Mouse (Mus musculus): ENCODE results near the gene Brsk2. TPM values are rescaled to one million over a fixed set of nuclear protein-coding genes. Genes with fewer than 3 reads are reported as not detected.

The Brsk2 gene
- polyA plus RNA-seq, 1 experiment from 2014 or later, result 13.7 TPM

GRCm38 (mm10) chr7:141988314-141988806 lies 38.8 kb downstream of the Brsk2 start:
- Histone ChIP-seq H3K36me3 (ENCODE audit: control insufficient read depth, insufficient read depth, low read length) (peaks cover 6% of the 10 kb centered on the region), H3K9ac (ENCODE audit: low read length) (no peak overlapping the region), H3K9me3 (ENCODE audit: control insufficient read depth, low read length) (no peaks in the 10 kb centered on the region), H3K27ac (ENCODE audit: low read depth, low read length) (no peak overlapping the region), H3K27me3 (ENCODE audit: control insufficient read depth, insufficient read depth, low read length) (no peaks in the 10 kb centered on the region), H3K4me2 (ENCODE audit: low read depth) (no peak overlapping the region), H3K4me3 (ENCODE audit: low read depth, low read length) (no peak overlapping the region), H3K4me1 (ENCODE audit: control insufficient read depth, insufficient read depth, low read length) (no peaks in the 10 kb centered on the region)
- 91% methylated on average over 7 of the region's 7 CpGs for WGBS
- DNase-seq (ENCODE audit: low spot score) (no peak), ATAC-seq (ENCODE audit: insufficient read depth, low FRiP score, low TSS enrichment) (no peak)

DNA sequence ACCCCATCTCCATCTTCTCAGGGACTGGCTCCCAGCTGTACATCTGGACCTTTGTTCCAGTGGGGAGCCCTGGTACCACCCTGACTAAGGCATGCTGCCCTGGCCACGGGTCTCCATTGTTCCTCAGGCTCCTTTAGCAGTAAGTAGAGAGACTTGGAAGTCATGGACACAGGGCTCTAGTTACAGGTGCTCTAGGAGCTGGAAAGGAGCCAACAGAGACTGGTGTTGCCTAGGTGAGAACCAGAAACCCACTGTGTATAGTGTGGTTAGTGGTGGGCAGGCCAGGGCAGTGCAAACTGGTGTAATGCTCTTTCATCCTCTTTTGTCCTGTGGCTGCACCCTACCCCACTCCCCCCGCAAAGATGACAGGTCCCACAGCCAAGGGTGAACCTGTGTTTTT lies 41.6 kb downstream of the Brsk2 start:
- Histone ChIP-seq H3K27ac (ENCODE audit: low read depth, low read length) (no peak overlapping the region), H3K4me3 (ENCODE audit: low read depth, low read length) (no peak overlapping the region), H3K9ac (ENCODE audit: low read length) (no peak overlapping the region), H3K9me3 (ENCODE audit: control insufficient read depth, low read length) (no peaks in the 10 kb centered on the region), H3K27me3 (ENCODE audit: control insufficient read depth, insufficient read depth, low read length) (no peaks in the 10 kb centered on the region), H3K4me2 (ENCODE audit: low read depth) (no peak overlapping the region), H3K36me3 (ENCODE audit: control insufficient read depth, insufficient read depth, low read length) (peaks cover 9% of the 10 kb centered on the region), H3K4me1 (ENCODE audit: control insufficient read depth, insufficient read depth, low read length) (no peaks in the 10 kb centered on the region)
- DNase-seq (ENCODE audit: low spot score) (no peak), ATAC-seq (ENCODE audit: insufficient read depth, low FRiP score, low TSS enrichment) (no peak)
- 91% methylated on average over 2 of the region's 2 CpGs for WGBS

DNA sequence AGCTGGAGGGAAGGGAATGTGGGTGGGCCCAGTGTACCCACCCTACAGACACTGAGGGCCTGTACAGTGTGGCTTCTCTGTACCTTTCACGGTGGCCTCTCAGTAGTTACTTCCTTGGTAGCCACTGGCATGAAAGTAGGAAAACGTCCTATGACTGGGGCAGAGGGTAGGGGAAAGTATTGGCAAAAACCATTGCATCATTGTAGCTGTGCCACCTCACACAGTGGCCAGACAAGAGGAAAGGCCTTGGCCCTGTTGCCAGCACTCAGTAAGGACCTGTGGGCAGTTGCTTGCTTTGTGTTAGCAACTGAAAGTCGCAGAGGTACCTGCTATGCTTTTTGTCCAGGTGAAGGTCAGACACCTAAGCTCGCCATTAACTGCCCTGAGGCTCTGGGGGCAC lies 44.6 kb downstream of the Brsk2 start:
- ATAC-seq (ENCODE audit: insufficient read depth, low FRiP score, low TSS enrichment) (no peak), DNase-seq (ENCODE audit: low spot score) (no peak)
- WGBS, result 89% methylated on average over 4 of the region's 4 CpGs
- Histone ChIP-seq H3K4me2 (ENCODE audit: low read depth) (no peak overlapping the region), H3K9me3 (ENCODE audit: control insufficient read depth, low read length) (no peaks in the 10 kb centered on the region), H3K4me1 (ENCODE audit: control insufficient read depth, insufficient read depth, low read length) (no peaks in the 10 kb centered on the region), H3K36me3 (ENCODE audit: control insufficient read depth, insufficient read depth, low read length) (peaks cover 13% of the 10 kb centered on the region), H3K9ac (ENCODE audit: low read length) (no peak overlapping the region), H3K27ac (ENCODE audit: low read depth, low read length) (no peak overlapping the region), H3K27me3 (ENCODE audit: control insufficient read depth, insufficient read depth, low read length) (no peaks in the 10 kb centered on the region), H3K4me3 (ENCODE audit: low read depth, low read length) (no peak overlapping the region)

GRCm38 (mm10) chr7:142000661-142001060 lies 51.1 kb downstream of the Brsk2 start:
- WGBS, result 91% methylated on average over 3 of the region's 3 CpGs
- Histone ChIP-seq H3K4me1 (ENCODE audit: control insufficient read depth, insufficient read depth, low read length) (no peaks in the 10 kb centered on the region), H3K27me3 (ENCODE audit: control insufficient read depth, insufficient read depth, low read length) (no peaks in the 10 kb centered on the region), H3K36me3 (ENCODE audit: control insufficient read depth, insufficient read depth, low read length) (peaks cover 10% of the 10 kb centered on the region), H3K27ac (ENCODE audit: low read depth, low read length) (no peak overlapping the region), H3K9me3 (ENCODE audit: control insufficient read depth, low read length) (no peaks in the 10 kb centered on the region), H3K4me2 (ENCODE audit: low read depth) (no peak overlapping the region), H3K4me3 (ENCODE audit: low read depth, low read length) (no peak overlapping the region), H3K9ac (ENCODE audit: low read length) (no peak overlapping the region)
- ATAC-seq (ENCODE audit: insufficient read depth, low FRiP score, low TSS enrichment) (no peak), DNase-seq (ENCODE audit: low spot score) (no peak)

DNA sequence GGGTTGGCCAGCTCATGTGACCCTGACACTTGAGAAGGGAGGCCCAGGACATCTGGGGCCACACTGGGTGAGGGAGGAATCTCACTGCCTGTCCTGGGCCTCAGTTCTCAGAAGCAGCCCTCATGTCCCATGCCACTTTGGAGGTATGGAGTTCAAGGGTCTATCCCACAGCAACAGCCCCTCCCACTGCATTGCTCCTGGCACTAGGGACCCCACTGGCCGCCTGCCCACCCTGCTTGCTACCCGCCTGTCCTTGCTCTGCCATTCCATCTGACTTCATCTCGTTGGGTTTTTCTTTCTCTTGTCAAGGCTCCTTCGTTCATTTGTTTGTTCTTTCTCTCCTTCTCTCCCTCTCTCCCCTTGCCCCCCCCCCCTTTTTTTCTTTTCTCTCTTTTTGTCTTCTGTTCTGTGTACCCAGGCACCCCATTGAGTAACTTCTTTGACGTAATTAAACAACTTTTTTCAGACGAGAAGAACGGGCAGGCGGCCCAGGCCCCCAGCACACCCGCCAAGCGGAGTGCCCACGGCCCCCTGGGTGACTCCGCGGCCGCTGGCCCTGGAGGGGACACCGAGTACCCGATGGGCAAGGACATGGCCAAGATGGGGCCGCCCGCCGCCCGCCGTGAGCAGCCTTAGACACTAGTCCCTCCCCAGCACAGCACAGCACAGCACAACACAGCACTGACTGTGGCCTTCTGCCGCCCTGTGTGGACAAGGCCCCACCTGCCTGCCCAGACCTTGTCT lies 52.2 kb downstream of the Brsk2 start:
- Histone ChIP-seq H3K27me3 (ENCODE audit: control insufficient read depth, insufficient read depth, low read length) (no peaks in the 10 kb centered on the region), H3K4me2 (ENCODE audit: low read depth) (no peak overlapping the region), H3K36me3 (ENCODE audit: control insufficient read depth, insufficient read depth, low read length) (peaks cover 7% of the 10 kb centered on the region), H3K9ac (ENCODE audit: low read length) (no peak overlapping the region), H3K9me3 (ENCODE audit: control insufficient read depth, low read length) (no peaks in the 10 kb centered on the region), H3K27ac (ENCODE audit: low read depth, low read length) (no peak overlapping the region), H3K4me3 (ENCODE audit: low read depth, low read length) (no peak overlapping the region), H3K4me1 (ENCODE audit: control insufficient read depth, insufficient read depth, low read length) (no peaks in the 10 kb centered on the region)
- 77% methylated on average over 22 of the region's 22 CpGs for WGBS
- no peak for DNase-seq (ENCODE audit: low spot score)
- ATAC-seq (ENCODE audit: insufficient read depth, low FRiP score, low TSS enrichment), result no peak

DNA sequence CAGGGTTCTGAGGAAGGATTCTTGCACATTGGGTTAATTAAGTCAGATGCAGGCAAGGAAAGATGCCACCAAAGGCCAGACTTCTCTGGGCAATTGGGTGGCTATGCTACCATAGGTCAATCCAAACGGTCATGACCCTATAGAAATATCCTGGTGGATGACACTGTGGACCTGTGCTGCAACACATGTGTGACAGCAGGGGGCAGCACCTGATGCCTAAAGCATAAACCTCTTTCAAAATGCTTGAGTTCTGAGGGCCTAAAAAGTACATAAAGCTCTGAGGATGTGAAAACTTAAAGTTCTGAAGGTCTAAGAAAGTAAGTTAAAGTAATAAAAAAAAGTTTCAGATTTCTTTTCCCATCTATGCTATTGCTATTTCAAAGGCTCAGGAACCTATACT lies 67.0 kb downstream of the Brsk2 start:
- no peak for DNase-seq (ENCODE audit: low spot score)

GRCm38 (mm10) chr7:142019699-142020098 lies 70.1 kb downstream of the Brsk2 start:
- Histone ChIP-seq H3K36me3 (ENCODE audit: control insufficient read depth, insufficient read depth, low read length) (no peaks in the 10 kb centered on the region), H3K4me3 (ENCODE audit: low read depth, low read length) (no peak overlapping the region), H3K4me2 (ENCODE audit: low read depth) (no peak overlapping the region), H3K27ac (ENCODE audit: low read depth, low read length) (no peak overlapping the region), H3K9ac (ENCODE audit: low read length) (no peak overlapping the region), H3K4me1 (ENCODE audit: control insufficient read depth, insufficient read depth, low read length) (peaks cover 2% of the 10 kb centered on the region; the same call in 1 of the 2 replicates), H3K27me3 (ENCODE audit: control insufficient read depth, insufficient read depth, low read length) (no peaks in the 10 kb centered on the region), H3K9me3 (ENCODE audit: control insufficient read depth, low read length) (no peaks in the 10 kb centered on the region)
- ATAC-seq (ENCODE audit: insufficient read depth, low FRiP score, low TSS enrichment) (no peak), DNase-seq (ENCODE audit: low spot score) (no peak)
- WGBS, result 57% methylated on average over 2 of the region's 2 CpGs

More for the DNA sequence above, 67.0 kb downstream of the Brsk2 start:
- no peak overlapping the region for H3K27ac ChIP-seq (ENCODE audit: low read depth, low read length)
- WGBS, result 80% methylated on average over 1 of the region's 1 CpGs
- no peak overlapping the region for H3K4me3 ChIP-seq (ENCODE audit: low read depth, low read length)
- no peak overlapping the region for H3K4me2 ChIP-seq (ENCODE audit: low read depth)
- no peaks in the 10 kb centered on the region for H3K9me3 ChIP-seq (ENCODE audit: control insufficient read depth, low read length)
- peaks cover 2% of the 10 kb centered on the region; the same call in 1 of the 2 replicates for H3K4me1 ChIP-seq (ENCODE audit: control insufficient read depth, insufficient read depth, low read length)
- no peaks in the 10 kb centered on the region for H3K27me3 ChIP-seq (ENCODE audit: control insufficient read depth, insufficient read depth, low read length)
- no peaks in the 10 kb centered on the region for H3K36me3 ChIP-seq (ENCODE audit: control insufficient read depth, insufficient read depth, low read length)
- no peak for ATAC-seq (ENCODE audit: insufficient read depth, low FRiP score, low TSS enrichment)
- no peak overlapping the region for H3K9ac ChIP-seq (ENCODE audit: low read length)

GRCm38 (mm10) chr7:142020827-142021226 lies 71.3 kb downstream of the Brsk2 start:
- Histone ChIP-seq H3K36me3 (ENCODE audit: control insufficient read depth, insufficient read depth, low read length) (no peaks in the 10 kb centered on the region), H3K4me3 (ENCODE audit: low read depth, low read length) (no peak overlapping the region), H3K4me2 (ENCODE audit: low read depth) (no peak overlapping the region), H3K9ac (ENCODE audit: low read length) (no peak overlapping the region), H3K27ac (ENCODE audit: low read depth, low read length) (no peak overlapping the region), H3K9me3 (ENCODE audit: control insufficient read depth, low read length) (no peaks in the 10 kb centered on the region), H3K27me3 (ENCODE audit: control insufficient read depth, insufficient read depth, low read length) (no peaks in the 10 kb centered on the region), H3K4me1 (ENCODE audit: control insufficient read depth, insufficient read depth, low read length) (peaks cover 2% of the 10 kb centered on the region; the same call in 1 of the 2 replicates)
- WGBS, result 74% methylated on average over 3 of the region's 3 CpGs
- no peak for DNase-seq (ENCODE audit: low spot score)
- ATAC-seq (ENCODE audit: insufficient read depth, low FRiP score, low TSS enrichment), result no peak

DNA sequence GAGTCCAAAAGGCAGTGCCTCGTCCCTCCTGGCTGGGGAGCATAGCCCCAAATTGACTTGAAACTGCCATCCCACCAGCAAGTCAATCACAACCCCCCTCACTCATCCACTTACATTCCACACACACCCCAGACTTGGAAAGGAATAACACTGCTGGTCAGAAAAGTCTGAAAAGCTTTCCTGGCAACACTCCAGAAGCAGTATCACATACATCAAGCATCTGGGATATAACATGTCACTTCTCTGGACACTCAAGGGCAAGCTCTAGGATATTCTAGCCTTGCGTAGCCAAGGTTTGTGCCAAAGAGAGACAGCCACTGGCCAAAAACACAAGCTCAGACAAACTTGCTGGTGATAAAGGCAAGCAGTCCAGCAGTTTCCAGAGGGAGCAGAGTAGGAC lies 75.6 kb downstream of the Brsk2 start:
- Histone ChIP-seq H3K27ac (ENCODE audit: low read depth, low read length) (no peak overlapping the region), H3K36me3 (ENCODE audit: control insufficient read depth, insufficient read depth, low read length) (no peaks in the 10 kb centered on the region), H3K4me1 (ENCODE audit: control insufficient read depth, insufficient read depth, low read length) (peaks cover 2% of the 10 kb centered on the region; the same call in 1 of the 2 replicates), H3K9me3 (ENCODE audit: control insufficient read depth, low read length) (no peaks in the 10 kb centered on the region), H3K27me3 (ENCODE audit: control insufficient read depth, insufficient read depth, low read length) (no peaks in the 10 kb centered on the region), H3K4me2 (ENCODE audit: low read depth) (no peak overlapping the region), H3K9ac (ENCODE audit: low read length) (no peak overlapping the region), H3K4me3 (ENCODE audit: low read depth, low read length) (no peak overlapping the region)
- 82% methylated on average over 2 of the region's 2 CpGs for WGBS
- ATAC-seq (ENCODE audit: insufficient read depth, low FRiP score, low TSS enrichment), result no peak
- no peak for DNase-seq (ENCODE audit: low spot score)
